ENCODE assay signal across 9 mouse cellular contexts in the genomic region with DNA sequence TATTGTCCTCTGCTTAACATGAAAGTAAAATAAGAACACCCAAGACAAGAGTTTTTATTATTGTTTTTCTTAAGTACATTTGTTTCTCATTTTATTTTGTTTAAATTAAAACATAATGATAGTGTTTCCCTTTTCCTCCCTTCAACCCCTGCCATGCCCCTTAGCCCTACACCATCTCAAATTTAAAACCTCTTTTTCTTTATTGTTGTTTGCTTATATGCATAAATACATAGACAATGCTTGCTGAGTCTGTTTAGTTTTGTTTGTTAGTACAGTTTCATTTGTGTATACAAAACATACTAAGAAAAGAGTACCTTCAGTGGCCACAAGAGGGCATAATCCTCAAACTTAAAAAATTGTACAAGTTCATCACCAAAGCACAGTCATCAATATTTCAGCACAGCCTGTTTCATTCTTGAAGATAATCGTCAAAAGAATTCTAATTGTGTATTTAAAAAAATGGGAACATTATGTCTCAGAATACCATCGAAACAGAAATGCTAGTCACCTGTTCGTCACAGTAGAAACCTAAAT.
DNase-seq lines count a peak whose midpoint lies in the region; ATAC-seq and TF ChIP-seq lines count a peak whose summit lies in the region.
"Had no signal": no experiment of that assay in that cellular context is flagged by ENCODE, and none has a peak within 500 bp of the region (broad histone marks: within the 10 kb centered on the region; RNA-seq: fewer than 3 reads in every experiment).

No protein-coding gene starts in this region.

- TF ChIP-seq CTCF in liver, adult 2 months (IDR thresholded peaks at IDR 0.05; ENCODE audit: low read depth, low read length) = 0 out of 2 replicates have a peak, but pooled peaks have one; percentile 0

- H3K9me3 ChIP-seq in liver, embryonic 11.5 days (ENCODE audit: control insufficient read depth, low read length) = no peaks in the 10 kb centered on the region
- no peaks in the 10 kb centered on the region for H3K9me3 ChIP-seq in midbrain, embryonic 14.5 days (ENCODE audit: control insufficient read depth, low read length)

- no peak overlapping the region for H3K9ac ChIP-seq in liver, adult 2 months (ENCODE audit: low read depth, low read length)
- H3K9ac ChIP-seq in liver, embryonic 11.5 days (ENCODE audit: low read depth, low read length) = no peak overlapping the region
- no peak overlapping the region for H3K9ac ChIP-seq in midbrain, embryonic 14.5 days (replicated peaks; ENCODE audit: low read length)

- no peaks in the 10 kb centered on the region for H3K4me1 ChIP-seq in liver, adult 2 months (ENCODE audit: control insufficient read depth, insufficient read depth, low read length)
- H3K4me1 ChIP-seq in liver, embryonic 11.5 days (replicated peaks; ENCODE audit: control insufficient read depth, insufficient read depth, low read length) = no peaks in the 10 kb centered on the region
- no peaks in the 10 kb centered on the region for H3K4me1 ChIP-seq in midbrain, embryonic 14.5 days (ENCODE audit: control insufficient read depth, insufficient read depth, low read length)

- DNase-seq in adrenal gland, postnatal 10 days = peak; percentile 21
- no peak for DNase-seq in adrenal gland, postnatal 25 days
- peak; percentile 46 for DNase-seq in liver, adult 2 months (ENCODE audit: extremely low read depth, low read depth, low spot score)
- no peak for DNase-seq in liver, embryonic 11.5 days (ENCODE audit: low spot score)
- peak; percentile 57 to 83 for DNase-seq in cerebellum, postnatal 10 days
- DNase-seq in midbrain, embryonic 14.5 days = peak; percentile 88
- no peak for DNase-seq in heart, postnatal 25 days (ENCODE audit: low spot score)
- DNase-seq in kidney, postnatal 4 days = no peak

- H3K79me2 ChIP-seq in liver, adult 2 months (ENCODE audit: control insufficient read depth, insufficient read depth, low read length) = no peaks in the 10 kb centered on the region

- no peak for ATAC-seq in liver, embryonic 11.5 days (replicated peaks; ENCODE audit: low FRiP score)
- no peak for ATAC-seq in midbrain, embryonic 14.5 days (ENCODE audit: low FRiP score, low TSS enrichment)

- TF ChIP-seq POLR2A in liver, adult 2 months (IDR thresholded peaks at IDR 0.05; ENCODE audit: extremely low read depth, insufficient read depth, low read length) = no peak

- intact Hi-C loops in heart, postnatal 25 days (cut with DNase I) = loop anchor here (1.0 kb wide), 1 partner anchor 592 kb away; no protein-coding TSS in a partner anchor

- no peak overlapping the region for H3K4me2 ChIP-seq in liver, embryonic 11.5 days
- no peak overlapping the region for H3K4me2 ChIP-seq in midbrain, embryonic 14.5 days (ENCODE audit: low read length)

- no peaks in the 10 kb centered on the region for H3K36me3 ChIP-seq in liver, adult 2 months (ENCODE audit: control insufficient read depth, insufficient read depth, low read length)
- H3K36me3 ChIP-seq in liver, embryonic 11.5 days (ENCODE audit: control insufficient read depth, insufficient read depth, low read length) = no peaks in the 10 kb centered on the region
- H3K36me3 ChIP-seq in midbrain, embryonic 14.5 days (ENCODE audit: control insufficient read depth, insufficient read depth, low read length) = no peaks in the 10 kb centered on the region

- no peak overlapping the region for H3K4me3 ChIP-seq in liver, adult 2 months (ENCODE audit: insufficient read depth, low read depth, low read length)
- H3K4me3 ChIP-seq in liver, embryonic 11.5 days (ENCODE audit: low read depth, low read length) = no peak overlapping the region
- no peak overlapping the region for H3K4me3 ChIP-seq in midbrain, embryonic 14.5 days (replicated peaks; ENCODE audit: low read depth, low read length)
- H3K4me3 ChIP-seq: erythroblast, embryonic 14.5 days had no signal

- no peak overlapping the region for H3K27ac ChIP-seq in liver, adult 2 months (replicated peaks; ENCODE audit: insufficient read depth, low read depth, low read length)
- no peak overlapping the region for H3K27ac ChIP-seq in liver, embryonic 11.5 days (ENCODE audit: low read depth, low read length)
- no peak overlapping the region for H3K27ac ChIP-seq in midbrain, embryonic 14.5 days (replicated peaks; ENCODE audit: low read depth, low read length)

- H3K27me3 ChIP-seq in liver, adult 2 months (ENCODE audit: control insufficient read depth, insufficient read depth, low read length) = no peaks in the 10 kb centered on the region
- H3K27me3 ChIP-seq in liver, embryonic 11.5 days (replicated peaks; ENCODE audit: control insufficient read depth, insufficient read depth, low read length) = no peaks in the 10 kb centered on the region
- no peaks in the 10 kb centered on the region for H3K27me3 ChIP-seq in midbrain, embryonic 14.5 days (ENCODE audit: control insufficient read depth, insufficient read depth, low read length)

- WGBS in liver, adult 2 months = 40% methylated on average over 3 of the region's 3 CpGs
- WGBS in liver, embryonic 11.5 days = 42% methylated on average over 3 of the region's 3 CpGs
- 38% methylated on average over 3 of the region's 3 CpGs for WGBS in midbrain, embryonic 14.5 days

Comparison
In these comparisons a context has a peak if more than half of its experiments do, and no peak if none do; other contexts are left out.
1. DNase-seq: peak in adrenal gland, postnatal 10 days (single experiment), liver, adult 2 months (single experiment), cerebellum, postnatal 10 days (2 of 2) and midbrain, embryonic 14.5 days (single experiment); none in adrenal gland, postnatal 25 days (single experiment), liver, embryonic 11.5 days (single experiment), heart, postnatal 25 days (single experiment) and kidney, postnatal 4 days (0 of 2).